Mouse (Mus musculus) stomach, embryonic 16.5 days (tissue): ENCODE measurements around the gene Spata25. TPM values are rescaled to one million over a fixed set of nuclear protein-coding genes. Genes with fewer than 3 reads are reported as not detected.
"Not testable (repeated sequence)": the region's sequence is repeated elsewhere in the genome, so short reads cannot be mapped to it uniquely, and the experiment has no call there.

Experiments used
- ATAC-seq: fragments of 200-750 bp; cut with Nextera tagmentation; 2 replicates; pipeline ENCODE4 v1.8.0; 2017; ENCODE audit warnings: moderate number of reproducible peaks, moderate TSS enrichment; ENCODE audit not compliant: insufficient read depth, low FRiP score
- H3K27ac ChIP-seq: fragments of 300-500 bp; sonication (generic); 2 replicates; pipeline ENCODE4 v1.5.1; 2014; ENCODE audit warnings: low read length
- H3K27me3 ChIP-seq: fragments of 300-500 bp; sonication (generic); 2 replicates; pipeline ENCODE4 v1.6.1; 2014; ENCODE audit warnings: low read length, control low read depth, mixed read lengths; ENCODE audit not compliant: control insufficient read depth, insufficient read depth
- H3K36me3 ChIP-seq: fragments of 300-500 bp; sonication (generic); 2 replicates; pipeline ENCODE4 v1.6.1; 2014; ENCODE audit warnings: low read length; ENCODE audit not compliant: control insufficient read depth, insufficient read depth
- H3K4me1 ChIP-seq: fragments of 300-500 bp; sonication (generic); 2 replicates; pipeline ENCODE4 v1.6.1; 2014; ENCODE audit warnings: low read length, control low read depth, mixed read lengths; ENCODE audit not compliant: control insufficient read depth, insufficient read depth
- H3K4me2 ChIP-seq: fragments of 300-500 bp; sonication (generic); 2 replicates; pipeline ENCODE4 v1.6.1; 2014; ENCODE audit warnings: low read depth, low read length, mixed read lengths
- H3K4me3 ChIP-seq: fragments of 300-500 bp; sonication (generic); replicated peaks from 2 replicates; pipeline ENCODE4 v1.5.1; 2014; ENCODE audit warnings: mild to moderate bottlenecking, low read length
- H3K9ac ChIP-seq: fragments of 300-500 bp; sonication (generic); 2 replicates; pipeline ENCODE4 v1.6.1; 2014; ENCODE audit warnings: low read length
- H3K9me3 ChIP-seq: fragments of 300-500 bp; sonication (generic); replicated peaks from 2 replicates; pipeline ENCODE4 v1.6.1; 2016; ENCODE audit warnings: low read length, control low read depth; ENCODE audit not compliant: control insufficient read depth
- WGBS: fragments of 180-500 bp; shearing (Covaris S2); extraction: QIAGEN DNeasy Blood & Tissue Kit; methylation state at CpG from one replicate; pipeline ENCODE4 v1.1.7; 2014; 5-methylcytosine and 5-hydroxymethylcytosine counted together
- polyA plus RNA-seq: library from polyadenylated mRNA; unstranded; fragments of >200 nt; fragmentation: Nextera tagmentation; extraction: Ambion mirVana; gene quantifications from 2 replicates; pipeline ENCODE4 v1.2.1, GENCODE M21; 2015

The Spata25 gene
- polyA plus RNA-seq: not detected in 2 replicates

- H3K9me3 ChIP-seq: no peaks in the 10 kb centered on the region
- 84% methylated on average over 6 of the region's 6 CpGs for WGBS
- no peak within 1 kb of the TSS for H3K4me3 ChIP-seq
- 0 out of 2 replicates have a peak, but pooled peaks cover 5% of the 10 kb centered on the region for H3K4me1 ChIP-seq
- H3K4me2 ChIP-seq: no peak within 1 kb of the TSS
- no peaks in the 10 kb centered on the region for H3K27me3 ChIP-seq
- H3K27ac ChIP-seq: no peak within 1 kb of the TSS
- H3K36me3 ChIP-seq: 0 out of 2 replicates have a peak, but pooled peaks cover 5% of the 10 kb centered on the region
- no peak within 1 kb of the TSS for H3K9ac ChIP-seq
- ATAC-seq: no peak
Measured at GRCm38 (mm10) chr2:164828437-164828836, at the start of gene Spata25. Gene Spata25 (minus strand): TSS chr2:164828537.

- not testable (repeated sequence) for H3K9me3 ChIP-seq, ATAC-seq, H3K27me3 ChIP-seq, H3K36me3 ChIP-seq
- peak overlapping the region; percentile 95 for H3K4me2 ChIP-seq
- peaks cover 31% of the 10 kb centered on the region for H3K4me1 ChIP-seq
- peak overlapping the region; percentile 96; the same call in 1 of the 2 replicates for H3K4me3 ChIP-seq
- 0 out of 2 replicates have a peak overlapping the region, but pooled peaks have one; percentile 100 for H3K27ac ChIP-seq
- peak overlapping the region; percentile 100; the same call in 1 of the 2 replicates for H3K9ac ChIP-seq
- 70% methylated on average over 11 of the region's 11 CpGs for WGBS
Measured at GRCm38 (mm10) chr2:164877376-164878215, 49.3 kb upstream of the Spata25 start.

GRCm38 (mm10) chr2:164875648-164876047 is 47.3 kb upstream of the Spata25 start:
- 53% methylated on average over 2 of the region's 2 CpGs for WGBS
- H3K4me2 ChIP-seq, ATAC-seq, H3K9me3 ChIP-seq, H3K27me3 ChIP-seq, H3K4me3 ChIP-seq, H3K36me3 ChIP-seq, H3K27ac ChIP-seq, H3K9ac ChIP-seq: not testable (repeated sequence)
- H3K4me1 ChIP-seq: peaks cover 28% of the 10 kb centered on the region

GRCm38 (mm10) chr2:164874239-164874769 is 46.0 kb upstream of the Spata25 start:
- no peaks in the 10 kb centered on the region for H3K36me3 ChIP-seq

GRCm38 (mm10) chr2:164873621-164874020 is 45.3 kb upstream of the Spata25 start:
- no peaks in the 10 kb centered on the region for H3K9me3 ChIP-seq
- WGBS: 41% methylated on average over 3 of the region's 3 CpGs
- peaks cover 22% of the 10 kb centered on the region for H3K4me1 ChIP-seq
- H3K27ac ChIP-seq: peak overlapping the region; percentile 83
- H3K4me3 ChIP-seq: no peak overlapping the region
- no peak for ATAC-seq
- no peaks in the 10 kb centered on the region for H3K36me3 ChIP-seq
- H3K27me3 ChIP-seq: no peaks in the 10 kb centered on the region
- no peak overlapping the region for H3K9ac ChIP-seq
- no peak overlapping the region for H3K4me2 ChIP-seq

More at GRCm38 (mm10) chr2:164874239-164874769, 46.0 kb upstream of the Spata25 start:
- H3K4me3 ChIP-seq: no peak overlapping the region
- ATAC-seq: no peak
- H3K27ac ChIP-seq: peak overlapping the region; percentile 83
- H3K9me3 ChIP-seq: no peaks in the 10 kb centered on the region
- H3K9ac ChIP-seq: peak overlapping the region; percentile 50
- H3K4me1 ChIP-seq: peaks cover 23% of the 10 kb centered on the region
- 29% methylated on average over 1 of the region's 1 CpGs for WGBS
- H3K4me2 ChIP-seq: no peak overlapping the region
- H3K27me3 ChIP-seq: no peaks in the 10 kb centered on the region

GRCm38 (mm10) chr2:164871602-164872303 is 43.4 kb upstream of the Spata25 start:
- H3K4me1 ChIP-seq: peaks cover 19% of the 10 kb centered on the region
- H3K9me3 ChIP-seq: peaks cover 6% of the 10 kb centered on the region
- H3K4me3 ChIP-seq: no peak overlapping the region
- H3K36me3 ChIP-seq: no peaks in the 10 kb centered on the region
- 52% methylated on average over 6 of the region's 6 CpGs for WGBS
- no peak overlapping the region for H3K27ac ChIP-seq
- ATAC-seq: no peak
- H3K4me2 ChIP-seq: no peak overlapping the region
- H3K27me3 ChIP-seq: no peaks in the 10 kb centered on the region
- no peak overlapping the region for H3K9ac ChIP-seq

- Histone ChIP-seq H3K9ac (no peak overlapping the region), H3K9me3 (peaks cover 6% of the 10 kb centered on the region), H3K4me3 (no peak overlapping the region), H3K27ac (no peak overlapping the region), H3K4me1 (peaks cover 4% of the 10 kb centered on the region; the same call in 1 of the 2 replicates), H3K4me2 (no peak overlapping the region), H3K27me3 (no peaks in the 10 kb centered on the region), H3K36me3 (no peaks in the 10 kb centered on the region)
- WGBS: 59% methylated on average over 7 of the region's 7 CpGs
- ATAC-seq: no peak
Measured at GRCm38 (mm10) chr2:164868491-164868890, 40.2 kb upstream of the Spata25 start.

GRCm38 (mm10) chr2:164867566-164867965 is 39.2 kb upstream of the Spata25 start:
- 92% methylated on average over 7 of the region's 7 CpGs for WGBS
- no peak overlapping the region for H3K4me2 ChIP-seq
- no peaks in the 10 kb centered on the region for H3K36me3 ChIP-seq
- H3K27ac ChIP-seq: peak overlapping the region; percentile 58
- ATAC-seq: no peak
- no peaks in the 10 kb centered on the region for H3K27me3 ChIP-seq
- H3K9me3 ChIP-seq: peaks cover 6% of the 10 kb centered on the region
- H3K4me1 ChIP-seq: peaks cover 7% of the 10 kb centered on the region; the same call in 1 of the 2 replicates
- H3K9ac ChIP-seq: no peak overlapping the region
- no peak overlapping the region for H3K4me3 ChIP-seq
